Mouse (Mus musculus): Measurements from ENCODE around the gene Osbpl8. TPM values are rescaled to one million over a fixed set of nuclear protein-coding genes. Genes with fewer than 3 reads are reported as not detected.

Gene Osbpl8
- polyA plus RNA-seq, 1 experiment from 2014 or later = 6.2 TPM

GRCm38 (mm10) chr10:111336353-111336713 lies 171.8 kb downstream of the Osbpl8 start:
- peak overlapping the region; percentile 47 for H3K4me2 ChIP-seq (ENCODE audit: low read length)
- ATAC-seq (replicated peaks; ENCODE audit: low FRiP score, low TSS enrichment, low read depth) (no peak), DNase-seq (ENCODE audit: low spot score) (peak; percentile 62)
- no peak overlapping the region for H3K27ac ChIP-seq (ENCODE audit: low read depth)
- H3K4me1 ChIP-seq (replicated peaks; ENCODE audit: control insufficient read depth, insufficient read depth, low read length) = 0 out of 2 replicates have a peak, but pooled peaks cover 3% of the 10 kb centered on the region
- no peaks in the 10 kb centered on the region for H3K36me3 ChIP-seq (ENCODE audit: control insufficient read depth, insufficient read depth, low read length)
- H3K27me3 ChIP-seq (replicated peaks; ENCODE audit: control insufficient read depth, insufficient read depth, low read length) = no peaks in the 10 kb centered on the region
- H3K9ac ChIP-seq (ENCODE audit: low read length) = no peak overlapping the region
- H3K4me3 ChIP-seq (ENCODE audit: low read depth, low read length) = 0 out of 2 replicates have a peak overlapping the region, but pooled peaks have one; percentile 11
- WGBS = 18% methylated on average over 10 of the region's 10 CpGs
- no peaks in the 10 kb centered on the region for H3K9me3 ChIP-seq (ENCODE audit: control insufficient read depth, low read length)

GRCm38 (mm10) chr10:111339296-111339695 lies 174.7 kb downstream of the Osbpl8 start:
- WGBS = 60% methylated on average over 11 of the region's 11 CpGs

GRCm38 (mm10) chr10:111341761-111342160 lies 177.2 kb downstream of the Osbpl8 start:
- H3K4me2 ChIP-seq (ENCODE audit: low read length) = no peak overlapping the region
- H3K9ac ChIP-seq (ENCODE audit: low read length) = no peak overlapping the region
- H3K36me3 ChIP-seq (ENCODE audit: control insufficient read depth, insufficient read depth, low read length) = no peaks in the 10 kb centered on the region
- no peak overlapping the region for H3K4me3 ChIP-seq (ENCODE audit: low read depth, low read length)
- no peaks in the 10 kb centered on the region for H3K9me3 ChIP-seq (ENCODE audit: control insufficient read depth, low read length)
- ATAC-seq (replicated peaks; ENCODE audit: low FRiP score, low TSS enrichment, low read depth) = no peak
- no peak for DNase-seq (ENCODE audit: low spot score)
- H3K27me3 ChIP-seq (replicated peaks; ENCODE audit: control insufficient read depth, insufficient read depth, low read length) = no peaks in the 10 kb centered on the region
- 79% methylated on average over 7 of the region's 7 CpGs for WGBS
- no peaks in the 10 kb centered on the region for H3K4me1 ChIP-seq (replicated peaks; ENCODE audit: control insufficient read depth, insufficient read depth, low read length)
- no peak overlapping the region for H3K27ac ChIP-seq (ENCODE audit: low read depth)

More at GRCm38 (mm10) chr10:111339296-111339695, 174.7 kb downstream of the Osbpl8 start:
- DNase-seq (ENCODE audit: low spot score) = no peak
- Histone ChIP-seq H3K9ac (ENCODE audit: low read length) (no peak overlapping the region), H3K4me2 (ENCODE audit: low read length) (no peak overlapping the region), H3K4me1 (replicated peaks; ENCODE audit: control insufficient read depth, insufficient read depth, low read length) (0 out of 2 replicates have a peak, but pooled peaks cover 3% of the 10 kb centered on the region), H3K36me3 (ENCODE audit: control insufficient read depth, insufficient read depth, low read length) (no peaks in the 10 kb centered on the region), H3K27me3 (replicated peaks; ENCODE audit: control insufficient read depth, insufficient read depth, low read length) (no peaks in the 10 kb centered on the region), H3K9me3 (ENCODE audit: control insufficient read depth, low read length) (no peaks in the 10 kb centered on the region), H3K27ac (ENCODE audit: low read depth) (no peak overlapping the region), H3K4me3 (ENCODE audit: low read depth, low read length) (no peak overlapping the region)
- ATAC-seq (replicated peaks; ENCODE audit: low FRiP score, low TSS enrichment, low read depth) = no peak

GRCm38 (mm10) chr10:111343555-111343954 lies 179.0 kb downstream of the Osbpl8 start:
- ATAC-seq (replicated peaks; ENCODE audit: low FRiP score, low TSS enrichment, low read depth) (no peak), DNase-seq (ENCODE audit: low spot score) (no peak)
- Histone ChIP-seq H3K4me3 (ENCODE audit: low read depth, low read length) (no peak overlapping the region), H3K27ac (ENCODE audit: low read depth) (no peak overlapping the region), H3K27me3 (replicated peaks; ENCODE audit: control insufficient read depth, insufficient read depth, low read length) (no peaks in the 10 kb centered on the region), H3K4me2 (ENCODE audit: low read length) (no peak overlapping the region), H3K4me1 (replicated peaks; ENCODE audit: control insufficient read depth, insufficient read depth, low read length) (no peaks in the 10 kb centered on the region), H3K9me3 (ENCODE audit: control insufficient read depth, low read length) (no peaks in the 10 kb centered on the region), H3K9ac (ENCODE audit: low read length) (no peak overlapping the region), H3K36me3 (ENCODE audit: control insufficient read depth, insufficient read depth, low read length) (no peaks in the 10 kb centered on the region)
- WGBS = 76% methylated on average over 5 of the region's 5 CpGs

Other genes with a start within 250 kb of the Osbpl8 start
- gene Csrp2, start 245.0 kb upstream of the Osbpl8 start, polyA plus RNA-seq (2014; fragmentation: Nextera tagmentation; extraction: Ambion mirVana) = 266 and 283 TPM in 2 replicates
- gene Zdhhc17, start 154.6 kb upstream of the Osbpl8 start, polyA plus RNA-seq (2014; fragmentation: Nextera tagmentation; extraction: Ambion mirVana) = 25.0 and 26.3 TPM in 2 replicates
- 4.6 and 6.2 TPM in 2 replicates for gene Bbs10, start 133.9 kb downstream of the Osbpl8 start, polyA plus RNA-seq (2014; fragmentation: Nextera tagmentation; extraction: Ambion mirVana)